Mouse (Mus musculus) cerebellum, adult 2 months (tissue): Measurements from ENCODE around the gene Gng8.

ENCODE experiments used
- CTCF ChIP-seq: fragments of 200-500 bp; IDR thresholded peaks from 2 replicates; pipeline ENCODE4 v1.5.1; 2011; ENCODE audit warnings: low read depth, mild to moderate bottlenecking, control low read depth, low read length, moderate library complexity, borderline replicate concordance; ENCODE audit not compliant: insufficient read depth
- POLR2A ChIP-seq: fragments of 200-500 bp; IDR thresholded peaks from 2 replicates; pipeline ENCODE4 v1.6.1; 2011; ENCODE audit warnings: low read length, control low read depth, borderline replicate concordance; ENCODE audit not compliant: insufficient read depth

DNA sequence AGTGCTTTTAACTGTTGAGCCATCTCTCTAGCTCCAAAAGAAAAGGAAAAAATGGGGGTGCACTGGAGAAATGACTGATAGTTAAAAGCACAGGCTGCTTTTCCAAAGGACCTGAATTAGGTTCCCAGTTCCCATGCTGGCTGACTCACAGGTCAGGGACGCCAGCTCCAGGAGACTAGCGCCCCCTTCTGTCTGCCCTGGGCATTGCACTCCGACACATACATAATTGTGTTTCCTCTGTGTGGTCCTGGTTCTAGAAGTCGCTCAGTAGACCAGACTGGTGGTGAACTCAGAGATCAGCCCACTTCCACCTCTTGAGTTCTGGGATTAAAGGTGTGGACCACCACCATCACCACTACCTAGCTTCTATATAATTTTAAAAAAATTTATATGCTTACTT lies 45.7 kb downstream of the Gng8 start:
- TF ChIP-seq CTCF, result peak; percentile 39; the same call in 1 of the 2 replicates
- TF ChIP-seq POLR2A, result no peak
